Mouse (Mus musculus) urinary bladder, postnatal 10 days (tissue): Measurements from ENCODE around the gene Ppp1r36.
A peak's percentile ranks its signal among the peaks of the same experiment; 100 is the strongest.
"Not testable (repeated sequence)": the region's sequence is repeated elsewhere in the genome, so short reads cannot be mapped to it uniquely, and the experiment has no call there.

Experiments
- DNase-seq: peaks from one replicate; pipeline ENCODE4 v3.0.0; 2022; ENCODE audit warnings: low spot score

Gene Ppp1r36

GRCm38 (mm10) chr12:76397281-76397680, 20.1 kb upstream of the Ppp1r36 start:
- DNase-seq: no peak

GRCm38 (mm10) chr12:76401674-76402073, 15.7 kb upstream of the Ppp1r36 start:
- no peak for DNase-seq

- no peak for DNase-seq
Measured at GRCm38 (mm10) chr12:76402991-76403885, 14.1 kb upstream of the Ppp1r36 start.

- DNase-seq: peak; percentile 100
Measured at GRCm38 (mm10) chr12:76403886-76404537, 13.3 kb upstream of the Ppp1r36 start, which contains the start of gene Hspa2. Gene Hspa2, plus strand, starts transcription at chr12:76404176.

GRCm38 (mm10) chr12:76404836-76405182, 12.5 kb upstream of the Ppp1r36 start:
- no peak for DNase-seq

GRCm38 (mm10) chr12:76405183-76405970, 12.0 kb upstream of the Ppp1r36 start:
- no peak for DNase-seq

GRCm38 (mm10) chr12:76405971-76406370, 11.4 kb upstream of the Ppp1r36 start:
- no peak for DNase-seq

GRCm38 (mm10) chr12:76407184-76407583, 10.2 kb upstream of the Ppp1r36 start:
- no peak for DNase-seq

GRCm38 (mm10) chr12:76409166-76409565, 8.2 kb upstream of the Ppp1r36 start:
- DNase-seq: no peak

- no peak for DNase-seq
Measured at GRCm38 (mm10) chr12:76415383-76416010, 1.8 kb upstream of the Ppp1r36 start.

GRCm38 (mm10) chr12:76418346-76418745, 1.0 kb downstream of the Ppp1r36 start:
- DNase-seq: no peak

- no peak for DNase-seq
Measured at GRCm38 (mm10) chr12:76425256-76425655, 7.9 kb downstream of the Ppp1r36 start.

- DNase-seq: no peak
Measured at GRCm38 (mm10) chr12:76427546-76427945, 10.2 kb downstream of the Ppp1r36 start.

- no peak for DNase-seq
Measured at GRCm38 (mm10) chr12:76430879-76431406, 13.6 kb downstream of the Ppp1r36 start.

GRCm38 (mm10) chr12:76431431-76431830, 14.1 kb downstream of the Ppp1r36 start:
- no peak for DNase-seq

- DNase-seq: no peak
Measured at GRCm38 (mm10) chr12:76434111-76434510, 16.8 kb downstream of the Ppp1r36 start.

GRCm38 (mm10) chr12:76435084-76435483, 17.7 kb downstream of the Ppp1r36 start:
- DNase-seq: no peak

- no peak for DNase-seq
Measured at GRCm38 (mm10) chr12:76435549-76435948, 18.2 kb downstream of the Ppp1r36 start.

- DNase-seq: not testable (repeated sequence)
Measured at GRCm38 (mm10) chr12:76443488-76443887, 26.1 kb downstream of the Ppp1r36 start.

- DNase-seq: no peak
Measured at GRCm38 (mm10) chr12:76444359-76444772, 27.0 kb downstream of the Ppp1r36 start.

- no peak for DNase-seq
Measured at GRCm38 (mm10) chr12:76444862-76445261, 27.5 kb downstream of the Ppp1r36 start.

- DNase-seq: no peak
Measured at GRCm38 (mm10) chr12:76446201-76446600, 28.9 kb downstream of the Ppp1r36 start.
